Mouse (Mus musculus): ENCODE data around the gene Kpna7.
A peak's percentile ranks its signal among the peaks of the same experiment; 100 is the strongest.

DNA sequence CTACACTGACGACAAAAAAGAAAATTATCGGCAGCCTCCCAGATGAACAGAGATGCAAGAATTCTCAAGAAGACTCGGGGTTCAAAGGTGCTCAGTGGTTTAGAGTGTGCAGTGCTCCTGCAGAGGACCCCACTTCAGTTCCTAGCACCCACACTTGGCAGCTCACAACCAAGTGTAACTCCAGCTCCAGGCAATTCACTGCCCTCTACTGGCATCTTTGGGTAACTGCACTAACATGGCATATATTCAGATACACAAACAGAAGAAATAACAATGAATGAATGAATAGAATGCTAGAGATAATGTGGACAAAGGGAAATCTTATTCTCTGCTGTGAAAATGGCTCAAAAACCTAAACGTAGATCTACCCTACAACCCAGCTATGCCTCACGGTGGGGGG, 99.0 kb downstream of the Kpna7 start:
- TF ChIP-seq EP300 (IDR thresholded peaks at IDR 0.05; ENCODE audit: low read depth) (no peak), CTCF (IDR thresholded peaks at IDR 0.05; ENCODE audit: low read depth) (peak; percentile 38)

All from liver, postnatal 0 days (tissue).